14 mouse cellular contexts compared by ENCODE assay signal in the genomic region with DNA sequence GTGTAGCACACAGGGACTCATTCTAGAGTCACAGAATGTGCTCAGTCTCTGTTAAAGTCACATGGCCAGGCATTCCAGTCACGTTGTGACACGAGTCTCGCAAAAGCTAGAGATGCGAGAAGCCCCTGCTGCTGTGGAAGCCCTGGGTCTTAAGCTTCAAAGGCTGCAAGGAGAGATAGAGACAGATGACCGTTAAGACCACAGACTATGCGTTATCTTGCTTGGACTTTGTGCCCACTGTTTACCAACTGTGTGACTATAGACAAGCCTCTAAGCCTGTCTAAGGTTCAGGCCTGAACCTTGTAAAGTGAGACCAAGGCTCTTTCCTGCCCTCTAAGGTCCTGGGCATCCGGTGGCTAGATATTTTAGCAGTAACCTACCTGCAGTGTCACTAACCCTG. TPM values are rescaled to one million over a fixed set of nuclear protein-coding genes. Genes with fewer than 3 reads are reported as not detected.
DNase-seq lines count a peak whose midpoint lies in the region; ATAC-seq and TF ChIP-seq lines count a peak whose summit lies in the region.
"Had no signal": no experiment of that assay in that cellular context is flagged by ENCODE, and none has a peak within 500 bp of the region (broad histone marks: within the 10 kb centered on the region; RNA-seq: fewer than 3 reads in every experiment).

No protein-coding gene starts in this region.

- no peaks in the 10 kb centered on the region for H3K36me3 ChIP-seq in liver, adult 2 months (ENCODE audit: control insufficient read depth, insufficient read depth, low read length)
- H3K36me3 ChIP-seq in stomach, embryonic 16.5 days (ENCODE audit: control insufficient read depth, insufficient read depth, low read length) = 0 out of 2 replicates have a peak, but pooled peaks cover 1% of the 10 kb centered on the region
- H3K36me3 ChIP-seq in midbrain, embryonic 10.5 days = peaks cover 10% of the 10 kb centered on the region

- H3K9me3 ChIP-seq in stomach, embryonic 16.5 days (replicated peaks; ENCODE audit: control insufficient read depth, low read length) = no peaks in the 10 kb centered on the region
- H3K9me3 ChIP-seq in midbrain, embryonic 10.5 days (replicated peaks) = no peaks in the 10 kb centered on the region
- H3K9me3 ChIP-seq: embryonic facial prominence, embryonic 15.5 days; lung, embryonic 15.5 days had no signal

- TF ChIP-seq CTCF in gastrocnemius, adult 2 months (IDR thresholded peaks at IDR 0.05) = no peak
- TF ChIP-seq CTCF in liver, adult 2 months (IDR thresholded peaks at IDR 0.05; ENCODE audit: low read depth, low read length) = no peak

- peak overlapping the region; percentile 95 for H3K27ac ChIP-seq in gastrocnemius, adult 2 months
- H3K27ac ChIP-seq in liver, adult 2 months (replicated peaks; ENCODE audit: insufficient read depth, low read depth, low read length) = no peak overlapping the region
- peak overlapping the region; percentile 36; the same call in 1 of the 2 replicates for H3K27ac ChIP-seq in stomach, embryonic 16.5 days (ENCODE audit: low read length)
- no peak overlapping the region for H3K27ac ChIP-seq in midbrain, embryonic 10.5 days (replicated peaks)
- H3K27ac ChIP-seq: embryonic facial prominence, embryonic 15.5 days; lung, embryonic 15.5 days had no signal

- no peak for DNase-seq in gastrocnemius, adult 2 months
- DNase-seq in gastrocnemius, postnatal 36 days = no peak
- peak; percentile 30 for DNase-seq in kidney, adult 9 months
- DNase-seq in kidney, postnatal 4 days = no peak
- DNase-seq in liver, adult 2 months (ENCODE audit: extremely low read depth, low read depth, low spot score) = peak; percentile 19
- DNase-seq in cerebellum, adult 11-12 months = no peak
- no peak for DNase-seq in midbrain, embryonic 10.5 days (ENCODE audit: low spot score)
- DNase-seq: adrenal gland, postnatal 10 days; kidney, postnatal 25 days had no signal

- H3K9ac ChIP-seq in liver, adult 2 months (ENCODE audit: low read depth, low read length) = no peak overlapping the region
- 0 out of 2 replicates have a peak overlapping the region, but pooled peaks have one; percentile 15 for H3K9ac ChIP-seq in stomach, embryonic 16.5 days (ENCODE audit: low read length)
- H3K9ac ChIP-seq: embryonic facial prominence, embryonic 15.5 days; lung, embryonic 15.5 days had no signal

- intact Hi-C loops in gastrocnemius, adult 2 months (cut with DNase I) = no loop called here
- intact Hi-C loops in gastrocnemius, postnatal 36 days (cut with DNase I) = loop anchor here (5.0 kb wide), 1 partner anchor 40 kb away; a partner anchor contains a TSS

- no peak overlapping the region for H3K4me2 ChIP-seq in stomach, embryonic 16.5 days (ENCODE audit: low read depth, low read length)
- H3K4me2 ChIP-seq: embryonic facial prominence, embryonic 15.5 days; lung, embryonic 15.5 days; midbrain, embryonic 11.5 days had no signal

- peak; percentile 37; the same call in 1 of the 2 replicates for ATAC-seq in stomach, embryonic 16.5 days (ENCODE audit: insufficient read depth, low FRiP score)
- ATAC-seq: forebrain, embryonic 14.5 days had no signal

- 60% methylated on average over 7 of the region's 7 CpGs for WGBS in liver, adult 2 months
- WGBS in stomach, embryonic 16.5 days = 52% methylated on average over 7 of the region's 7 CpGs
- 70% methylated on average over 7 of the region's 7 CpGs for WGBS in midbrain, embryonic 10.5 days

- peaks cover 16% of the 10 kb centered on the region for H3K4me1 ChIP-seq in liver, adult 2 months (ENCODE audit: control insufficient read depth, insufficient read depth, low read length)
- peaks cover 55% of the 10 kb centered on the region for H3K4me1 ChIP-seq in stomach, embryonic 16.5 days (ENCODE audit: control insufficient read depth, insufficient read depth, low read length)
- H3K4me1 ChIP-seq in midbrain, embryonic 10.5 days = peaks cover 36% of the 10 kb centered on the region

- no peak overlapping the region for H3K4me3 ChIP-seq in gastrocnemius, adult 2 months
- no peak overlapping the region for H3K4me3 ChIP-seq in liver, adult 2 months (ENCODE audit: insufficient read depth, low read depth, low read length)
- H3K4me3 ChIP-seq in stomach, embryonic 16.5 days (replicated peaks; ENCODE audit: low read length) = no peak overlapping the region
- H3K4me3 ChIP-seq in midbrain, embryonic 10.5 days = no peak overlapping the region
- H3K4me3 ChIP-seq: embryonic facial prominence, embryonic 15.5 days; lung, embryonic 15.5 days had no signal

- H3K27me3 ChIP-seq in liver, adult 2 months (ENCODE audit: control insufficient read depth, insufficient read depth, low read length) = no peaks in the 10 kb centered on the region
- no peaks in the 10 kb centered on the region for H3K27me3 ChIP-seq in stomach, embryonic 16.5 days (ENCODE audit: control insufficient read depth, insufficient read depth, low read length)
- H3K27me3 ChIP-seq in midbrain, embryonic 10.5 days (ENCODE audit: low read depth, poor library complexity, severe bottlenecking) = no peaks in the 10 kb centered on the region
- H3K27me3 ChIP-seq: embryonic facial prominence, embryonic 15.5 days; lung, embryonic 15.5 days had no signal

- TF ChIP-seq POLR2A in liver, adult 2 months (IDR thresholded peaks at IDR 0.05; ENCODE audit: extremely low read depth, insufficient read depth, low read length) = no peak

- H3K79me2 ChIP-seq in liver, adult 2 months (ENCODE audit: control insufficient read depth, insufficient read depth, low read length) = no peaks in the 10 kb centered on the region

RNA-seq across cellular contexts. Expression of a gene that starts 42.5 kb away (rescaled TPM):
- 10 to 100 TPM; 71.5 to 81.6 TPM for total RNA-seq in gastrocnemius, adult 2 months (2021)
- 10 to 100 TPM; 51.7 to 59.6 TPM for total RNA-seq in gastrocnemius, postnatal 36 days (2021)
- 12.8 and 17.6 TPM in 2 replicates for total RNA-seq in liver, adult 2 months (2014; rRNA removed)
- 5.2 and 5.6 TPM in 2 replicates for polyA plus RNA-seq in liver, adult 2 months (2012; rRNA removed)
- polyA plus RNA-seq in stomach, embryonic 16.5 days (2015; fragmentation: Nextera tagmentation; extraction: Ambion mirVana) = 76.1 and 80.6 TPM in 2 replicates
- polyA plus RNA-seq in midbrain, embryonic 10.5 days (2016; fragmentation: Nextera tagmentation; extraction: Ambion mirVana) = 21.2 and 25.7 TPM in 2 replicates

Comparison
In these comparisons a context has a peak if more than half of its experiments do, and no peak if none do; other contexts are left out.
1. DNase-seq: peak in kidney, adult 9 months (single experiment) and liver, adult 2 months (single experiment); none in gastrocnemius, adult 2 months (single experiment), gastrocnemius, postnatal 36 days (0 of 2), kidney, postnatal 4 days (0 of 2), cerebellum, adult 11-12 months (single experiment) and midbrain, embryonic 10.5 days (single experiment).
2. H3K27ac ChIP-seq: peak in gastrocnemius, adult 2 months (single experiment) and stomach, embryonic 16.5 days (single experiment); none in liver, adult 2 months (single experiment) and midbrain, embryonic 10.5 days (single experiment).